In the genomic region with DNA sequence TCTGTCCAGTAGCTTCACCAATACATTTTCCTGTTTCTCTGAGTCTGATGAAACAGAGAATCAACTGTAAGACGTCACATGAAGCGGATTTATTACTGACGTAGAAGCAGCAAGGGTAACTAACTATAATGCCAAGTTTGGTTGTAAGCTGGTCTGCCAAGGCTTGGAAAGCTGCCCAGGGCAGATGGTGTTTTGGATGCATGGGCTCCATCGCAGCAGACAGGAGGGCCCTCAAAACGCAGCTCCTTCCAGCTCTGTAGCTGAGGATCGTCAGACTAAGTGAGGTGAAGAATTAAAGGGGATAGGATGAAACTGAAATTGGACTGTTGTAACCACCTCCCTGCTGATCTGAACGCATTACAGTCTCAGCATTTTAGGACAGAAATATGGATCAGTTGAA, we compare ENCODE assay signal across 12 mouse cellular contexts.
DNase-seq lines count a peak whose midpoint lies in the region; ATAC-seq lines count a peak whose summit lies in the region.
"Had no signal": no experiment of that assay in that cellular context is flagged by ENCODE, and none has a peak within 500 bp of the region (broad histone marks: within the 10 kb centered on the region; RNA-seq: fewer than 3 reads in every experiment).

No protein-coding gene starts in this region.

- DNase-seq in midbrain, embryonic 14.5 days, result peak; percentile 38
- peak; percentile 96 to 98 for DNase-seq in cerebellum, postnatal 36 days
- DNase-seq in layer of hippocampus, adult 9-11 months, result peak; percentile 63
- peak; percentile 28 for DNase-seq in right cerebral cortex, postnatal 14 days
- no peak for DNase-seq in urinary bladder, adult 2 months (ENCODE audit: low spot score)
- no peak for DNase-seq in urinary bladder, postnatal 14 days (ENCODE audit: low spot score)
- DNase-seq in natural killer cell, adult 2 months (ENCODE audit: low spot score in 2 of 2), result no peak
- DNase-seq: embryo, embryonic 11 days; gastrocnemius, adult 2 months; heart, postnatal 36 days had no signal

- no peak overlapping the region for H3K4me2 ChIP-seq in midbrain, embryonic 14.5 days (ENCODE audit: low read length)
- no peak overlapping the region for H3K4me2 ChIP-seq in midbrain, embryonic 13.5 days (replicated peaks)

- H3K9me3 ChIP-seq in midbrain, embryonic 14.5 days (ENCODE audit: control insufficient read depth, low read length), result no peaks in the 10 kb centered on the region
- H3K9me3 ChIP-seq in midbrain, embryonic 13.5 days, result no peaks in the 10 kb centered on the region

- ATAC-seq in midbrain, embryonic 14.5 days (ENCODE audit: low FRiP score, low TSS enrichment), result peak; percentile 20; the same call in 1 of the 2 replicates
- ATAC-seq in midbrain, embryonic 13.5 days, result no peak

- WGBS in midbrain, embryonic 14.5 days, result 81% methylated on average over 7 of the region's 7 CpGs
- 87% methylated on average over 7 of the region's 7 CpGs for WGBS in midbrain, embryonic 13.5 days

- H3K27ac ChIP-seq in midbrain, embryonic 14.5 days (replicated peaks; ENCODE audit: low read depth, low read length), result no peak overlapping the region
- H3K27ac ChIP-seq in midbrain, embryonic 13.5 days, result no peak overlapping the region
- H3K27ac ChIP-seq: gastrocnemius, adult 2 months had no signal

- no peaks in the 10 kb centered on the region for H3K27me3 ChIP-seq in midbrain, embryonic 14.5 days (ENCODE audit: control insufficient read depth, insufficient read depth, low read length)
- no peaks in the 10 kb centered on the region for H3K27me3 ChIP-seq in midbrain, embryonic 13.5 days
- H3K27me3 ChIP-seq: CH12.LX had no signal

- no peak overlapping the region for H3K9ac ChIP-seq in midbrain, embryonic 14.5 days (replicated peaks; ENCODE audit: low read length)
- no peak overlapping the region for H3K9ac ChIP-seq in midbrain, embryonic 13.5 days (replicated peaks)

- H3K4me1 ChIP-seq in midbrain, embryonic 14.5 days (ENCODE audit: control insufficient read depth, insufficient read depth, low read length), result no peaks in the 10 kb centered on the region
- no peaks in the 10 kb centered on the region for H3K4me1 ChIP-seq in midbrain, embryonic 13.5 days (replicated peaks)

- no peak overlapping the region for H3K4me3 ChIP-seq in midbrain, embryonic 14.5 days (replicated peaks; ENCODE audit: low read depth, low read length)
- H3K4me3 ChIP-seq in midbrain, embryonic 13.5 days (replicated peaks), result no peak overlapping the region
- H3K4me3 ChIP-seq: gastrocnemius, adult 2 months had no signal

- H3K36me3 ChIP-seq in midbrain, embryonic 14.5 days (ENCODE audit: control insufficient read depth, insufficient read depth, low read length), result no peaks in the 10 kb centered on the region
- no peaks in the 10 kb centered on the region for H3K36me3 ChIP-seq in midbrain, embryonic 13.5 days

Comparison
In these comparisons a context has a peak if more than half of its experiments do, and no peak if none do; other contexts are left out.
1. DNase-seq: peak in midbrain, embryonic 14.5 days (single experiment), cerebellum, postnatal 36 days (2 of 2), layer of hippocampus, adult 9-11 months (single experiment) and right cerebral cortex, postnatal 14 days (single experiment); none in urinary bladder, adult 2 months (single experiment), urinary bladder, postnatal 14 days (single experiment) and natural killer cell, adult 2 months (0 of 2).